Mouse (Mus musculus) myocyte (in vitro differentiated cells): ENCODE results near the gene Ankrd33.

Source experiments
- CEBPB ChIP-seq: IDR thresholded peaks from 2 replicates; pipeline ENCODE4 v1.6.1; 2011; ENCODE audit warnings: mild to moderate bottlenecking, moderate library complexity; ENCODE audit not compliant: poor library complexity, insufficient read depth, severe bottlenecking
- E2F4 ChIP-seq: IDR thresholded peaks from one replicate; pipeline ENCODE4 v1.6.1; 2011; ENCODE audit warnings: mild to moderate bottlenecking, control low read depth, moderate library complexity; ENCODE audit not compliant: insufficient read depth
- MAX ChIP-seq: IDR thresholded peaks from one replicate; pipeline ENCODE4 v1.6.1; 2011; ENCODE audit warnings: low read depth, mild to moderate bottlenecking, control low read depth
- MYOD1 ChIP-seq, 3 experiments: IDR thresholded peaks; one replicate each; pipeline ENCODE4 v1.6.1; 2011; ENCODE audit warnings: control low read depth in 2 of 3, low read depth in 2 of 3, mild to moderate bottlenecking in 2 of 3, moderate library complexity in 1 of 3; ENCODE audit not compliant: insufficient read length in 2 of 3, control insufficient read depth in 1 of 3
- MYOG ChIP-seq, 3 experiments: IDR thresholded peaks; one replicate each; pipeline ENCODE4 v1.6.1; 2011; ENCODE audit warnings: control low read depth in 2 of 3, low read depth in 2 of 3, mild to moderate bottlenecking in 2 of 3; ENCODE audit not compliant: insufficient read length in 2 of 3, control insufficient read depth in 1 of 3, insufficient read depth in 1 of 3
- POLR2A ChIP-seq: IDR thresholded peaks from one replicate; pipeline ENCODE4 v1.6.1; 2011; ENCODE audit warnings: low read depth, mild to moderate bottlenecking, control low read depth, moderate library complexity; ENCODE audit not compliant: insufficient read length
- POLR2AphosphoS2 ChIP-seq: IDR thresholded peaks from one replicate; pipeline ENCODE4 v1.6.1; 2011; ENCODE audit warnings: low read depth, control low read depth; ENCODE audit not compliant: insufficient read length
- SRF ChIP-seq: IDR thresholded peaks from one replicate; pipeline ENCODE4 v1.6.1; 2011; ENCODE audit warnings: low read depth; ENCODE audit not compliant: control insufficient read depth, insufficient read length
- TCF12 ChIP-seq: IDR thresholded peaks from one replicate; pipeline ENCODE4 v1.6.1; 2011; ENCODE audit warnings: mild to moderate bottlenecking, control low read depth; ENCODE audit not compliant: poor library complexity, insufficient read depth, severe bottlenecking
- TCF3 ChIP-seq: IDR thresholded peaks from one replicate; pipeline ENCODE4 v1.6.1; 2011; ENCODE audit warnings: low read depth, control low read depth; ENCODE audit not compliant: insufficient read length
- USF1 ChIP-seq: IDR thresholded peaks from one replicate; pipeline ENCODE4 v1.6.1; 2011; ENCODE audit warnings: low read depth, mild to moderate bottlenecking, control low read depth, moderate library complexity

GRCm38 (mm10) chr15:101077001-101077812, 38.3 kb upstream of the Ankrd33 start:
- TF ChIP-seq POLR2A (no peak), TCF12 (no peak), USF1 (no peak), POLR2AphosphoS2 (no peak), E2F4 (no peak), MAX (no peak), SRF (no peak), MYOD1 (IDR thresholded peaks at IDR 0.05; ENCODE audit: control insufficient read depth in 1 of 3, insufficient read length in 2 of 3, low read depth in 2 of 3) (no peak), TCF3 (no peak), MYOG (IDR thresholded peaks at IDR 0.05; ENCODE audit: control insufficient read depth in 1 of 3, insufficient read depth in 1 of 3, insufficient read length in 2 of 3, low read depth in 2 of 3) (no peak), CEBPB (no peak)
